Mouse (Mus musculus): ENCODE measurements at regions not wholly inside any gene's neighbourhood (a gene's known extent, or its start where the extent isn't known, plus 50 kb on each side); places are given as distances from the start of the nearest gene placed in this dataset.

GRCm38 (mm10) chr4:95230461-95230860 lies 178.4 kb upstream of the Jun start:
- no peak for DNase-seq (ENCODE audit: low read depth)

DNA sequence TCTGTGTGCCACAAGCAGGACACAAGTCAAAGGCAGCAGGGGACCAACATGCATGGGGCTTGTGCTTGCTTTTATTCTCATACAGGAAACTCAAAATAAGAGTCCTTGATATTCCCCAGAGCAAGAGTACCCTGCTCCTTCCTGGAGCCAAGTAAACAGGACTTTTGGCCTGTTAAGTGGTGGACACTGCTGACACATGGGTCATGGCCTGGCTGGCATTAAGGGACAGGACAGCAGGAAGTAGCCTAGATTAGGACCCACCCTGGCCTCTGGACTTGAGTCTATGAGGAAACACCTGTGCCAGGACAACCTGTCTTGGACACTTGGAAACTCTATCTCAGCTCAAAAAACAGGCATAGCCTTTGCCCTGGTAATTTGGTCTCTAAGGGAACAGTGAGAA lies 181.0 kb upstream of the Jun start:
- DNase-seq (ENCODE audit: low read depth), result no peak

DNA sequence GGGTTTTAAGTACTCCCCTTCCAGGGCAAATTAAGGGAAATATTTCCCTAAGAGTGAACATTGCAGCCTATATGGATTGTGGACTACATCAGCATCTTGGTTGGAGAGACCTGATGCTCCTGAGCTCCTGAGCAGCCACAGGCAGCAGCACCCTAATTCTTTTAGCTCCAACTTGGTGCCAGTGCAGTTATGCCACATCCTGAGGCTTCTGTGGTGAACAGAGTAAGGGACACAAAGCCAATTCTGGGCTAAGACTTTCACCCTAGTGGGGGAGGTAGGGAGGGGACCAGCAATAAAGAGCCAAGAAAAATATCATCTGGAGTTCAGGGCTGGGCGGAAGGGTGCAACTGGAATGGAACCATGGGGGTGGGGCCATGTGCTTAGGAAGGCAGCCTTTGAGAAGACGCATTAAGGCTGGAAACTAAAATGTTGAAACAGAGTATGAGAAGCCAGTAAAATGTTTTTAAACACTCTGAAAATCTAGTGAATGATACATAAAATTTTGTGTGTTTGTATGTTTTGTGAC lies 182.1 kb upstream of the Jun start:
- no peak for DNase-seq (ENCODE audit: low read depth)

DNA sequence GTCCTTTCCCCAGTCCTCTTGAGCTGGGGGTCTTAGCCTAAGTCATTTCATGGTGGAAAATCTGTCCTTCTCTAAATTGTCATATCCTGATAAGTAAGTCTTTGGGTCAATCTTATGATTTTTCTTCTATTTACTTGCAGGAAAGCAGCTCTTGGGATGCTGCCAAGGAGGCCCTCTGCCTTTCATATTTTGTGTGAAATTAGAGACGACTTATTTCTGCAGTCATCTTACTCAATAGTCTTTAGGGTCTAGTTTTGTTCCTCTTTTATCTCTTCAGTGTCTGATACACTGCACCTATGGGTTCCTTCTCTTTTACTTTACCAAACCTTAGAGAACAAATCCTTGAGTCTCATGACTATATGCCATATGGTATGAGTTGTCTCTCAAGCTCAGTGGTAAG lies 196.0 kb upstream of the Jun start:
- no peak for DNase-seq (ENCODE audit: low read depth)

DNA sequence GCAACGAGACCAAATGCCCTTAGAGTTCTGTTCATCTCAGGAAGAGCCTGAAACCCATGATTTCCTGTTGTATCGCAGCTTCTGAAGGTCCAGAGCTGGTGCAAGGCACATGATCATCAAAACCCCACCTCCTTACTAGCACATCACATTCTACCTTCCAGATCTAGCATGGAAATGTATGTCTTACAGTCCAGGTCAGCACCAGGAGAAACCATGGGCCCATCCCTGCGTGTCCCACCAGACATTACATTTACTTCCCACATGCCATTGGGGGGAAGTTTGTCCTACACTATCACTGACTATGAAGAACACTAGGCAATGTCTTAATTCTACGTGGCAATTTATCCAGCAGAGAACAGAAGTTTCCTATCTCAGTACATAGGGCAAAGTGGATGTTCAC lies 197.0 kb upstream of the Jun start:
- DNase-seq (ENCODE audit: low read depth), result no peak

DNA sequence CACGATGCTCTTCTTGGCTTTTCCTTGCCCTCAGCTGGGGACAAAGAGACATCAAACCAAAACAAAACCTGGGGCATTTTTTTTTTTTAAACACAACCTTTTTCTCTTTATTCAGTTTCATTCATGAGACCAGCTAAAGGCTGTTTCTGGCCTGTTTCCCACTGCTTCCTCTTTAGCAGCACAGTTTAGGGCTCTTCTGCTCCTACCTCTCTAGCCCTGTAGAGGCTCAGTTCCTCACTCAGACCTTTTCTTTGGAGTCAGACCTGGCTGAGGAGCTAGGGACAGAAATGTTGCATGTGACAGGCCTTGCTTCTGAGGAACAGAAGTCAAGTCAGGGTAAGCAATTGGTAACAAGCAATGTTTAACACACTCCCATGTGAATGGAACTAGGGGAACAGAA lies 198.1 kb upstream of the Jun start:
- DNase-seq (ENCODE audit: low read depth), result no peak

DNA sequence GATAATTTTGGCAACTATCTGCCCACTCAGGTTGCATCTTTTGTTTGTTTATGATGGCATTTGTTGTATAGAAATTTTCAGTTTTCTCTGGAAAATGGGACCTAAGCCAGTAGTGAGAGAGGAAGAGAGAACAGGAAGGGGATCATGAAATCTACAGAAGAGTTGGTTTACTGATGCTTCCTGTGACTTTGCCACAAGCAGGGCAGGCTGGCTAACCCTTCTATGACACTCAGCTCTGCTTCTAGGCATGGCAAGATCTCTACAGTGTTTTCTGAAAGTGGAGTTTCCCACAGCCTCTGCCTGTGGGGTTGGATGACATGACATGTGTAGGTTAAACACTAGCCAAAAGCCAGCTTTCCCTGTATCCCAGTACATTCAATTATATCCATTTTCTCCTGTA lies 217.7 kb upstream of the Jun start:
- no peak for DNase-seq (ENCODE audit: low read depth)

- DNase-seq (ENCODE audit: low read depth), result no peak
These were observed 218.4 kb upstream of the Jun start for GRCm38 (mm10) chr4:95270389-95270788.

GRCm38 (mm10) chr4:95276231-95276630 lies 224.2 kb upstream of the Jun start:
- no peak for DNase-seq (ENCODE audit: low read depth)

- no peak for DNase-seq (ENCODE audit: low read depth)
These were observed 226.1 kb upstream of the Jun start for GRCm38 (mm10) chr4:95277989-95278713.

- no peak for DNase-seq (ENCODE audit: low read depth)
These were observed 226.7 kb upstream of the Jun start for GRCm38 (mm10) chr4:95278714-95279095.

- no peak for DNase-seq (ENCODE audit: low read depth)
These were observed 227.2 kb upstream of the Jun start for GRCm38 (mm10) chr4:95279200-95279599.

- DNase-seq (ENCODE audit: low read depth), result no peak
These were observed 230.1 kb upstream of the Jun start for GRCm38 (mm10) chr4:95282083-95282482.

DNA sequence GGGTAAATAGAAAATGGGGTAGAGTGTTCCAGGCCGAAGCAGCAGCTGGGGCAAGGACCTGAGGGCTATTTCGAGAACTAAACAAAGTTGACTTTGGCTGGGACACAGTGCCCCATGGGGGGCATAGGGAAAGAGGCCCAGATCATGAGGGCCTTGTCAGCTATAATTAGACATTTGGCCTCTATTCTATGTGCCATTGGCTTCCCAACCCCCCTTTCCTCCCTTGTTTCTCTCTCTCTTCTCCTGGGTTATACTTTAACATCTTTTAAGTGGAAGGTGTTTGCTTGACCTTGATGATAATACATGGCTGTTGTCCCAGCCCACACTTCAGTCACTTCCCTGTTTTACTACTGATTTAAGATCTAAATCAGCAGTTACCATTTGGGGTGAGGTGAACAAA lies 231.8 kb upstream of the Jun start:
- no peak for DNase-seq (ENCODE audit: low read depth)

DNA sequence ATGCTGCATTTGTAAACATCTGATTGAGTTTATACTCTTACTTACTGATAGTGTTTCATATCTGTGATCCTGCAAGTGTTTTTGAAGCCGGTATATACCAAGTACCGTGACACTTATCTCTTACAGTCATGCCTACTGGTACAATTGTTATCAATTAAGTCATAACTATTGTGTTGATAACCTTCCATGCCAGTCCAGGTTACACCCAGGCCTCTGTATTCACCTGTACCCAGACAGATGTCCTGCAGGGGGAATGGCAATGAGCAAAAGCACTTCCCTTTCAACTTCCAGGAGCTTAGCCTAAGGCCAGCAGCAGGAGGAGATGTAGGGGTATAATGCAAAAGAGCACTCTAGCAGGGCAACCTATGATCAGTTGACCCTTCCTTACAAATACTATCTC lies 232.2 kb upstream of the Jun start:
- no peak for DNase-seq (ENCODE audit: low read depth)

- DNase-seq (ENCODE audit: low read depth), result no peak
These were observed 232.7 kb upstream of the Jun start for GRCm38 (mm10) chr4:95284696-95285095.

DNA sequence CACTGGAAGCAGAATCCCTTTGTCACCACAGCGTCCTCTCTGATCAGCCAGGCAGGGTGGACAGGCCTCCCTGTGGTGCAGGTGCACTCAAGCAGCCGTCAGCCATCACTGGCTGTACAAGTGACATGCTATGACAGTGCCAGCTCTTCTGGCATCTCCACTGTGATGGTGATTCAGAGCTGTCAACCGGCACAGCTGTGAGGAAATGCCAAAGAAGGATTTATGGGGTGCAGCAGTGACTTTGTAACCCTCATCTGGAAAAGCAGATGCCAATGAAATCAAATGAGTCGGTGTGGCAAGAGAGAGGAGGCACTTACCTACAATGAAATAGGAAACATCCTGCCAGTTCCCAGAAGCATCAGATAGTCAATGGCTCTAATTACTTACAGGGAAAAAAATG lies 238.3 kb upstream of the Jun start:
- no peak for DNase-seq (ENCODE audit: low read depth)

DNA sequence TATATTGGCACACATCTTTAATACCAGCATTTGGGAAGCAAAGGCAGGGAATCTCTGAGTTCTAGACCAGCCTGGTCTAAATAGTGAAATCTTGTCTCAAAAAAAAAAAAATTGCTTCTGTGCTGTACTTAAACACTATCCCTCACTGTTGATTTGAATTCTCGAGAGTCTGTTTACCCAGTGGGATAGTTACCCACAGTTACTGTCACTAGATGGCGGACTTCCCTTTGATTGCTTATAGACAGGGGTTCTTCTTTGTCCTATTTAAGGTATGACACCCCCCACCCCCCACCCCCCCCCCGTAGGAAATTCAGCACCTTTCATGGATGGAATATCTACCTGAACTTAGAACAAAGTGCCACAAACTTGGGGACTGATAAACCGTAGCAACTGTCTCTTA lies 242.1 kb upstream of the Jun start:
- no peak for DNase-seq (ENCODE audit: low read depth)

GRCm38 (mm10) chr4:95301907-95302306 lies 249.9 kb upstream of the Jun start:
- no peak for DNase-seq (ENCODE audit: low read depth)

DNA sequence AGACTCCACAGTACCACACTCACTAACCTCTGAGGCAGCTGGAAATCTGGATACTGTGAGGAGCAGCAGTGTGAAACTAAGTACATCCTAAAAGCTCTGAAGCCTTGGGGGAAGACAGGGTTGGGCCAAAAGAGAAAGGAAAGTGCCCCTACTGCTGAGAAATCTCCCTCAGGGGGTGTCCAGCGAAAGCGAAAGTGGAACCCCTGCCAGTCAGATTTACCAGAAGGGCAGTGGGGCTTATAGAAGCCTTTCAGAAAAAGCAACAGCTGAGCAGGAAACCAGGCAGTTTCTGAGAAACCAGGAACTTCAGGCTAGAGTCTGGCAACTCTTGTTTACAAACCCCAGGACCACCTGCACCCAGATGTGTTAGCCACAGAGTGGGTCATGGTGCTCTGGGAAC lies 251.3 kb upstream of the Jun start:
- no peak for DNase-seq (ENCODE audit: low read depth)

- DNase-seq (ENCODE audit: low read depth), result no peak
These were observed 252.0 kb upstream of the Jun start for GRCm38 (mm10) chr4:95304006-95304405.

GRCm38 (mm10) chr4:95307134-95307533 lies 250.2 kb upstream of the Fggy start:
- no peak for DNase-seq (ENCODE audit: low read depth)

- no peak for DNase-seq (ENCODE audit: low read depth)
These were observed 248.8 kb upstream of the Fggy start for GRCm38 (mm10) chr4:95308469-95308895.

- DNase-seq (ENCODE audit: low read depth), result no peak
These were observed 246.9 kb upstream of the Fggy start for GRCm38 (mm10) chr4:95310410-95310809.

Data from c-Kit-positive CD71-positive TER-119-negative erythroid progenitor cells, embryonic 14.5 days (primary cell).